Mouse (Mus musculus): ENCODE results near the gene Prkca. TPM values are rescaled to one million over a fixed set of nuclear protein-coding genes. Genes with fewer than 3 reads are reported as not detected.

Prkca gene
- total RNA-seq (2021): 100 to 1,000 TPM; 186 to 189 TPM
- long read RNA-seq, experiment 1, full-length matches to known transcripts: 129 of 157 reads
- long read RNA-seq, experiment 1, partial matches to known transcripts: 5 of 157 reads
- long read RNA-seq, experiment 1, other reads (novel, unspliced or antisense): 23 of 157 reads
- long read RNA-seq, experiment 2, full-length matches to known transcripts: 75 of 104 reads
- long read RNA-seq, experiment 2, partial matches to known transcripts: 5 of 104 reads
- long read RNA-seq, experiment 2, other reads (novel, unspliced or antisense): 24 of 104 reads

- intact Hi-C loops (cut with DNase I): loop anchor here (1.0 kb wide), 2 partner anchors 123 to 194 kb away; no protein-coding TSS in a partner anchor
- H3K27ac ChIP-seq: peak within 1 kb of the TSS; percentile 89
- TF ChIP-seq CTCF (IDR thresholded peaks at IDR 0.05): no peak
These were observed at the start of gene Prkca for GRCm38 (mm10) chr11:108343789-108344462. Prkca (minus strand) TSS chr11:108343928.

GRCm38 (mm10) chr11:108385666-108386024 lies 41.9 kb upstream of the Prkca start:
- intact Hi-C loops (cut with DNase I): no loop called here
- Histone ChIP-seq H3K27ac (no peak overlapping the region), H3K4me3 (no peak overlapping the region)
- TF ChIP-seq CTCF (IDR thresholded peaks at IDR 0.05): no peak
- DNase-seq (ENCODE audit: extremely low spot score in 1 of 2, low spot score in 2 of 2): no peak

More at GRCm38 (mm10) chr11:108343789-108344462, at the start of gene Prkca:
- peak; percentile 94 to 95 for DNase-seq (ENCODE audit: extremely low spot score in 1 of 2, low spot score in 2 of 2)
- peak within 1 kb of the TSS; percentile 93 for H3K4me3 ChIP-seq

- intact Hi-C loops (cut with DNase I): no loop called here
- no peak for TF ChIP-seq CTCF (IDR thresholded peaks at IDR 0.05)
- Histone ChIP-seq H3K27ac (no peak overlapping the region), H3K4me3 (no peak overlapping the region)
- DNase-seq (ENCODE audit: extremely low spot score in 1 of 2, low spot score in 2 of 2): no peak
These were observed 41.4 kb upstream of the Prkca start for GRCm38 (mm10) chr11:108384920-108385665.

- no peak for TF ChIP-seq CTCF (IDR thresholded peaks at IDR 0.05)
- Histone ChIP-seq H3K4me3 (no peak overlapping the region), H3K27ac (no peak overlapping the region)
- DNase-seq (ENCODE audit: extremely low spot score in 1 of 2, low spot score in 2 of 2): no peak
- intact Hi-C loops (cut with DNase I): no loop called here
These were observed 38.9 kb upstream of the Prkca start for GRCm38 (mm10) chr11:108382664-108383063.

- Histone ChIP-seq H3K27ac (no peak overlapping the region), H3K4me3 (no peak overlapping the region)
- TF ChIP-seq CTCF (IDR thresholded peaks at IDR 0.05): no peak
- no peak for DNase-seq (ENCODE audit: extremely low spot score in 1 of 2, low spot score in 2 of 2)
- intact Hi-C loops (cut with DNase I): loop anchor here (1.0 to 2.0 kb wide), 5 partner anchors 250 to 514 kb away; no protein-coding TSS in a partner anchor
These were observed 34.6 kb upstream of the Prkca start for GRCm38 (mm10) chr11:108378363-108378751.

GRCm38 (mm10) chr11:108377680-108378362 lies 34.1 kb upstream of the Prkca start:
- H3K27ac ChIP-seq: no peak overlapping the region
- peak overlapping the region; percentile 39 for H3K4me3 ChIP-seq
- intact Hi-C loops (cut with DNase I): loop anchor here (1.0 to 2.0 kb wide), 5 partner anchors 249 to 513 kb away; no protein-coding TSS in a partner anchor
- TF ChIP-seq CTCF (IDR thresholded peaks at IDR 0.05): peak; percentile 84
- peak; percentile 75 to 84 for DNase-seq (ENCODE audit: extremely low spot score in 1 of 2, low spot score in 2 of 2)

- Histone ChIP-seq H3K4me3 (no peak overlapping the region), H3K27ac (no peak overlapping the region)
- DNase-seq (ENCODE audit: extremely low spot score in 1 of 2, low spot score in 2 of 2): no peak
- intact Hi-C loops (cut with DNase I): no loop called here
- no peak for TF ChIP-seq CTCF (IDR thresholded peaks at IDR 0.05)
These were observed 33.1 kb upstream of the Prkca start for GRCm38 (mm10) chr11:108376815-108377214.

- Histone ChIP-seq H3K4me3 (no peak overlapping the region), H3K27ac (no peak overlapping the region)
- intact Hi-C loops (cut with DNase I): no loop called here
- DNase-seq (ENCODE audit: extremely low spot score in 1 of 2, low spot score in 2 of 2): no peak
- no peak for TF ChIP-seq CTCF (IDR thresholded peaks at IDR 0.05)
These were observed 23.3 kb upstream of the Prkca start for GRCm38 (mm10) chr11:108367046-108367445.

GRCm38 (mm10) chr11:108365600-108365999 lies 21.9 kb upstream of the Prkca start:
- TF ChIP-seq CTCF (IDR thresholded peaks at IDR 0.05): no peak
- Histone ChIP-seq H3K27ac (no peak overlapping the region), H3K4me3 (no peak overlapping the region)
- intact Hi-C loops (cut with DNase I): no loop called here
- DNase-seq (ENCODE audit: extremely low spot score in 1 of 2, low spot score in 2 of 2): no peak

GRCm38 (mm10) chr11:108364945-108365589 lies 21.3 kb upstream of the Prkca start:
- no peak for TF ChIP-seq CTCF (IDR thresholded peaks at IDR 0.05)
- H3K4me3 ChIP-seq: no peak overlapping the region
- peak in 1 of 2 experiments; percentile 29 for DNase-seq (ENCODE audit: extremely low spot score in 1 of 2, low spot score in 2 of 2)
- intact Hi-C loops (cut with DNase I): no loop called here
- no peak overlapping the region for H3K27ac ChIP-seq

GRCm38 (mm10) chr11:108363991-108364390 lies 20.3 kb upstream of the Prkca start:
- H3K4me3 ChIP-seq: no peak overlapping the region
- no peak overlapping the region for H3K27ac ChIP-seq
- DNase-seq (ENCODE audit: extremely low spot score in 1 of 2, low spot score in 2 of 2): no peak
- intact Hi-C loops (cut with DNase I): no loop called here
- TF ChIP-seq CTCF (IDR thresholded peaks at IDR 0.05): no peak
